In the genomic region with DNA sequence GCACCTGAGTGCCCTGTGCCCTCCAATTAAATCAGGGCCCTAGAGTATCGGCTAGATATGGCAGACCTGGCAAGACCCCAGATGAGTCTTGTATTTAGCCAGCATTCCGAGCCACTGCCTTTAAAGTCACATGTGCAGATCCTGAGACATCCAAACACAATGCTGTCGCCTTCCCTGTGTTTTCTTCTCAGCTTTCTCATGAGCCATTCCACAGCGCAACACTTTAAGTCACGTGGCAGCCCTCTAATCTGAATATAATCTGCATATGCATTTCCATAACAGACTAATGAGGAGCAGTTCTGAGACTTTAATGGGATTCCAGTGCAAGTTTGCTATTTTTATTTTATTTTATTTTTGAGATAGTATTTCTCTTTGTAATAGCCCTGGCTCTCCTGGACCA, we compare ENCODE assay signal across 28 mouse cellular contexts. TPM values are rescaled to one million over a fixed set of nuclear protein-coding genes. Genes with fewer than 3 reads are reported as not detected.
"Had no signal": no experiment of that assay in that cellular context is flagged by ENCODE, and none has a peak within 500 bp of the region (broad histone marks: within the 10 kb centered on the region; RNA-seq: fewer than 3 reads in every experiment).

No protein-coding gene starts in this region.

- H3K4me2 ChIP-seq: liver, embryonic 12.5 days; liver, embryonic 15.5 days; lung, embryonic 15.5 days; midbrain, embryonic 11.5 days; midbrain, embryonic 15.5 days; neural tube, embryonic 13.5 days had no signal

- H3K27me3 ChIP-seq: limb, embryonic 13.5 days; lung, embryonic 15.5 days; midbrain, embryonic 15.5 days; neural tube, embryonic 13.5 days had no signal

- H3K9me3 ChIP-seq: limb, embryonic 10.5 days; liver, embryonic 12.5 days; liver, embryonic 15.5 days; lung, embryonic 15.5 days; midbrain, embryonic 15.5 days; neural tube, embryonic 13.5 days had no signal

- DNase-seq: kidney, postnatal 25 days; layer of hippocampus, adult 9-11 months; liver; lung, adult 18-20 months; lung, postnatal 10 days; lung, postnatal 36 days; thymus, adult 2 months; thymus, postnatal 14 days; thymus, postnatal 4 days had no signal

- H3K9ac ChIP-seq: liver, embryonic 12.5 days; liver, embryonic 15.5 days; lung, embryonic 15.5 days; midbrain, embryonic 15.5 days; neural tube, embryonic 13.5 days had no signal

- H3K4me1 ChIP-seq: lung, embryonic 15.5 days; neural tube, embryonic 13.5 days had no signal

- H3K4me3 ChIP-seq: layer of hippocampus, adult 2 months; limb, embryonic 10.5 days; limb, embryonic 13.5 days; liver, embryonic 12.5 days; liver, embryonic 15.5 days; lung, embryonic 15.5 days; midbrain, embryonic 15.5 days; myocyte; neural tube, embryonic 13.5 days had no signal

- ATAC-seq: liver, embryonic 12.5 days; midbrain, embryonic 15.5 days had no signal

- H3K36me3 ChIP-seq: limb, embryonic 10.5 days; limb, embryonic 13.5 days; liver, embryonic 12.5 days; liver, embryonic 15.5 days; lung, embryonic 15.5 days; midbrain, embryonic 15.5 days; neural tube, embryonic 13.5 days had no signal

- H3K27ac ChIP-seq: kidney, postnatal 0 days; layer of hippocampus, adult 2 months; limb, embryonic 13.5 days; liver, embryonic 12.5 days; liver, embryonic 15.5 days; lung, embryonic 15.5 days; midbrain, embryonic 15.5 days; neural tube, embryonic 13.5 days had no signal

RNA-seq across cellular contexts. Expression of gene Wfikkn2, which starts 9.9 kb away (rescaled TPM):
- total RNA-seq: monocyte, adult 5-6 weeks had no signal

RNA-seq across cellular contexts. Expression of gene Gm21885, which starts 25.9 kb away (rescaled TPM):
- total RNA-seq: layer of hippocampus, adult 2 months; layer of hippocampus, postnatal 25 days; left cerebral cortex, adult 18-20 months; left cerebral cortex, postnatal 25 days; megakaryocyte progenitor cell, adult 5-6 weeks; megakaryocyte-erythroid progenitor cell, adult 5-6 weeks; monocyte, adult 5-6 weeks had no signal
- polyA plus RNA-seq: limb, embryonic 10.5 days; liver, embryonic 12.5 days; liver, embryonic 15.5 days; lung, embryonic 15.5 days; myocyte; spleen, adult 2 months; testis, adult 2 months; thymus, adult 2 months had no signal
